Mouse (Mus musculus): ENCODE measurements at regions not wholly inside any gene's neighbourhood (a gene's known extent, or its start where the extent isn't known, plus 50 kb on each side); places are given as distances from the start of the nearest gene placed in this dataset.
"Not testable (repeated sequence)": the region's sequence is repeated elsewhere in the genome, so short reads cannot be mapped to it uniquely, and the experiment has no call there.

GRCm38 (mm10) chr1:154024301-154024700 lies 124.3 kb upstream of the Teddm2 start:
- no peak for DNase-seq

GRCm38 (mm10) chr1:154027303-154027702 lies 127.3 kb upstream of the Teddm2 start:
- no peak for DNase-seq

GRCm38 (mm10) chr1:154029826-154030225 lies 129.8 kb upstream of the Teddm2 start:
- no peak for DNase-seq

- peak; percentile 63 for DNase-seq
Observed at GRCm38 (mm10) chr1:154032669-154033099, 132.7 kb upstream of the Teddm2 start.

- DNase-seq: peak; percentile 14
Observed at GRCm38 (mm10) chr1:154033958-154034606, 134.1 kb upstream of the Teddm2 start.

- DNase-seq: no peak
Observed at GRCm38 (mm10) chr1:154036729-154037270, 136.8 kb upstream of the Teddm2 start.

GRCm38 (mm10) chr1:154038241-154038640 lies 138.2 kb upstream of the Teddm2 start:
- no peak for DNase-seq

- DNase-seq: no peak
Observed at GRCm38 (mm10) chr1:154040907-154041306, 140.9 kb upstream of the Teddm2 start.

GRCm38 (mm10) chr1:154042956-154043355 lies 142.9 kb upstream of the Teddm2 start:
- DNase-seq: no peak

GRCm38 (mm10) chr1:154044712-154045111 lies 144.7 kb upstream of the Teddm2 start:
- no peak for DNase-seq

GRCm38 (mm10) chr1:154045951-154046350 lies 145.9 kb upstream of the Teddm2 start:
- DNase-seq: no peak

GRCm38 (mm10) chr1:154053641-154054040 lies 147.3 kb upstream of the Zfp648 start:
- no peak for DNase-seq

GRCm38 (mm10) chr1:154054874-154055273 lies 146.1 kb upstream of the Zfp648 start:
- no peak for DNase-seq

GRCm38 (mm10) chr1:154061397-154061796 lies 139.6 kb upstream of the Zfp648 start:
- not testable (repeated sequence) for DNase-seq

GRCm38 (mm10) chr1:154061851-154062250 lies 139.1 kb upstream of the Zfp648 start:
- DNase-seq: no peak

- no peak for DNase-seq
Observed at GRCm38 (mm10) chr1:154062666-154063065, 138.3 kb upstream of the Zfp648 start.

GRCm38 (mm10) chr1:154064633-154065032 lies 136.4 kb upstream of the Zfp648 start:
- DNase-seq: no peak

- no peak for DNase-seq
Observed at GRCm38 (mm10) chr1:154065336-154066329, 135.4 kb upstream of the Zfp648 start.

GRCm38 (mm10) chr1:154067856-154068255 lies 133.1 kb upstream of the Zfp648 start:
- no peak for DNase-seq

GRCm38 (mm10) chr1:154074270-154074669 lies 126.7 kb upstream of the Zfp648 start:
- no peak for DNase-seq

- DNase-seq: no peak
Observed at GRCm38 (mm10) chr1:154076684-154077475, 124.1 kb upstream of the Zfp648 start.

- no peak for DNase-seq
Observed at GRCm38 (mm10) chr1:154080505-154081380, 120.2 kb upstream of the Zfp648 start.
